Mouse (Mus musculus): ENCODE results near the gene Tbx4.

Gene Tbx4

GRCm38 (mm10) chr11:85885665-85886428 lies at the start of gene Tbx4:
Gene Tbx4, plus strand, starts transcription at chr11:85886422.
- DNase-seq (ENCODE audit: low read depth, low spot score), result no peak

GRCm38 (mm10) chr11:85836523-85837290 lies 49.5 kb upstream of the Tbx4 start:
- DNase-seq (ENCODE audit: low read depth, low spot score), result no peak

- no peak for DNase-seq (ENCODE audit: low read depth, low spot score)
These were observed 49.0 kb upstream of the Tbx4 start for GRCm38 (mm10) chr11:85837291-85837647.

- no peak for DNase-seq (ENCODE audit: low read depth, low spot score)
These were observed 48.4 kb upstream of the Tbx4 start for GRCm38 (mm10) chr11:85837648-85838423.

GRCm38 (mm10) chr11:85838424-85839257 lies 47.6 kb upstream of the Tbx4 start:
- DNase-seq (ENCODE audit: low read depth, low spot score), result no peak

GRCm38 (mm10) chr11:85839258-85840030 lies 46.8 kb upstream of the Tbx4 start:
- no peak for DNase-seq (ENCODE audit: low read depth, low spot score)

GRCm38 (mm10) chr11:85840031-85840802 lies 46.0 kb upstream of the Tbx4 start:
- no peak for DNase-seq (ENCODE audit: low read depth, low spot score)

- no peak for DNase-seq (ENCODE audit: low read depth, low spot score)
These were observed 45.4 kb upstream of the Tbx4 start for GRCm38 (mm10) chr11:85840803-85841145.

- no peak for DNase-seq (ENCODE audit: low read depth, low spot score)
These were observed 45.0 kb upstream of the Tbx4 start for GRCm38 (mm10) chr11:85841211-85841681.

- DNase-seq (ENCODE audit: low read depth, low spot score), result peak; percentile 65
These were observed 44.2 kb upstream of the Tbx4 start for GRCm38 (mm10) chr11:85841980-85842379.

GRCm38 (mm10) chr11:85842596-85843346 lies 43.5 kb upstream of the Tbx4 start:
- DNase-seq (ENCODE audit: low read depth, low spot score), result no peak

- DNase-seq (ENCODE audit: low read depth, low spot score), result peak; percentile 66
These were observed 42.9 kb upstream of the Tbx4 start for GRCm38 (mm10) chr11:85843347-85843692.

GRCm38 (mm10) chr11:85844144-85844965 lies 41.9 kb upstream of the Tbx4 start:
- peak; percentile 71 for DNase-seq (ENCODE audit: low read depth, low spot score)

GRCm38 (mm10) chr11:85844971-85845370 lies 41.3 kb upstream of the Tbx4 start:
- no peak for DNase-seq (ENCODE audit: low read depth, low spot score)

GRCm38 (mm10) chr11:85845921-85846320 lies 40.3 kb upstream of the Tbx4 start:
- DNase-seq (ENCODE audit: low read depth, low spot score), result no peak

GRCm38 (mm10) chr11:85846509-85846908 lies 39.7 kb upstream of the Tbx4 start:
- DNase-seq (ENCODE audit: low read depth, low spot score), result no peak

GRCm38 (mm10) chr11:85849037-85849436 lies 37.2 kb upstream of the Tbx4 start:
- peak; percentile 75 for DNase-seq (ENCODE audit: low read depth, low spot score)

- no peak for DNase-seq (ENCODE audit: low read depth, low spot score)
These were observed 36.0 kb upstream of the Tbx4 start, which contains the start of gene Gm11444 for GRCm38 (mm10) chr11:85850233-85850632. Gene Gm11444, minus strand, starts transcription at chr11:85850333.
